ENCODE assay signal across 13 mouse cellular contexts in genomic region chr13:54324178-54324577, GRCm38 (mm10). TPM values are rescaled to one million over a fixed set of nuclear protein-coding genes. Genes with fewer than 3 reads are reported as not detected.
A peak's percentile ranks its signal among the peaks of the same experiment; 100 is the strongest.
DNase-seq lines count a peak whose midpoint lies in the region; ATAC-seq lines count a peak whose summit lies in the region.
"Had no signal": no experiment of that assay in that cellular context is flagged by ENCODE, and none has a peak within 500 bp of the region (broad histone marks: within the 10 kb centered on the region; RNA-seq: fewer than 3 reads in every experiment).

No protein-coding gene starts in this region.

- intact Hi-C loops in left cerebral cortex, postnatal 4 days (cut with DNase I) = no loop called here

- no peak overlapping the region for H3K4me2 ChIP-seq in midbrain, embryonic 15.5 days
- H3K4me2 ChIP-seq: heart, embryonic 13.5 days; limb, embryonic 15.5 days had no signal

- 70% methylated on average over 2 of the region's 2 CpGs for WGBS in embryonic facial prominence, embryonic 10.5 days
- 56% methylated on average over 2 of the region's 2 CpGs for WGBS in hindbrain, embryonic 10.5 days
- 14% methylated on average over 2 of the region's 2 CpGs for WGBS in midbrain, embryonic 15.5 days

- no peaks in the 10 kb centered on the region for H3K27me3 ChIP-seq in embryonic facial prominence, embryonic 10.5 days (replicated peaks; ENCODE audit: low read depth, poor library complexity, severe bottlenecking)
- no peaks in the 10 kb centered on the region for H3K27me3 ChIP-seq in hindbrain, embryonic 10.5 days (ENCODE audit: insufficient read depth, poor library complexity, severe bottlenecking)
- no peaks in the 10 kb centered on the region for H3K27me3 ChIP-seq in midbrain, embryonic 15.5 days (replicated peaks)
- H3K27me3 ChIP-seq: limb, embryonic 15.5 days had no signal

- no peak overlapping the region for H3K9ac ChIP-seq in midbrain, embryonic 15.5 days
- H3K9ac ChIP-seq: heart, embryonic 13.5 days; limb, embryonic 15.5 days had no signal

- H3K27ac ChIP-seq in embryonic facial prominence, embryonic 10.5 days (replicated peaks) = 0 out of 2 replicates have a peak overlapping the region, but pooled peaks have one; percentile 19
- H3K27ac ChIP-seq in hindbrain, embryonic 10.5 days = peak overlapping the region; percentile 72
- H3K27ac ChIP-seq in midbrain, embryonic 15.5 days = peak overlapping the region; percentile 46
- H3K27ac ChIP-seq: heart, embryonic 13.5 days; limb, embryonic 15.5 days; stomach, postnatal 0 days had no signal

- ATAC-seq in midbrain, embryonic 15.5 days (replicated peaks) = no peak
- ATAC-seq: intestine, embryonic 16.5 days had no signal

- no peak overlapping the region for H3K4me3 ChIP-seq in embryonic facial prominence, embryonic 10.5 days
- no peak overlapping the region for H3K4me3 ChIP-seq in hindbrain, embryonic 10.5 days
- no peak overlapping the region for H3K4me3 ChIP-seq in midbrain, embryonic 15.5 days
- H3K4me3 ChIP-seq: heart, embryonic 13.5 days; limb, embryonic 15.5 days had no signal

- no peaks in the 10 kb centered on the region for H3K36me3 ChIP-seq in embryonic facial prominence, embryonic 10.5 days (replicated peaks)
- no peaks in the 10 kb centered on the region for H3K36me3 ChIP-seq in hindbrain, embryonic 10.5 days
- H3K36me3 ChIP-seq in midbrain, embryonic 15.5 days (replicated peaks) = no peaks in the 10 kb centered on the region
- H3K36me3 ChIP-seq: heart, embryonic 13.5 days; limb, embryonic 15.5 days had no signal

- DNase-seq in left cerebral cortex, postnatal 4 days = peak; percentile 60
- no peak for DNase-seq in left cerebral cortex, adult 18-20 months (ENCODE audit: low spot score in 2 of 2)
- DNase-seq in embryonic facial prominence, embryonic 10.5 days (ENCODE audit: low spot score) = no peak
- no peak for DNase-seq in hindbrain, embryonic 10.5 days (ENCODE audit: low spot score)
- DNase-seq in gastrocnemius, postnatal 4 days (ENCODE audit: low spot score in 2 of 2) = no peak
- DNase-seq in MN1 (ENCODE audit: low spot score) = no peak
- no peak for DNase-seq in left cerebral cortex, adult 8-10 months (ENCODE audit: low spot score in 2 of 2)
- DNase-seq: lung, postnatal 10 days had no signal

- H3K4me1 ChIP-seq in embryonic facial prominence, embryonic 10.5 days = peaks cover 52% of the 10 kb centered on the region
- H3K4me1 ChIP-seq in hindbrain, embryonic 10.5 days (replicated peaks) = peaks cover 73% of the 10 kb centered on the region
- peaks cover 47% of the 10 kb centered on the region for H3K4me1 ChIP-seq in midbrain, embryonic 15.5 days

- H3K9me3 ChIP-seq in embryonic facial prominence, embryonic 10.5 days = no peaks in the 10 kb centered on the region
- H3K9me3 ChIP-seq in hindbrain, embryonic 10.5 days = no peaks in the 10 kb centered on the region
- H3K9me3 ChIP-seq in midbrain, embryonic 15.5 days = no peaks in the 10 kb centered on the region
- H3K9me3 ChIP-seq: heart, embryonic 13.5 days; limb, embryonic 15.5 days had no signal

RNA-seq across cellular contexts. Expression of gene Cplx2, which starts 47.0 kb away (rescaled TPM):
- 100 to 1,000 TPM; 451 to 461 TPM for total RNA-seq in left cerebral cortex, postnatal 4 days (2021)
- total RNA-seq in left cerebral cortex, adult 18-20 months (2021) = 100 to 1,000 TPM; 791 to 833 TPM
- polyA plus RNA-seq in embryonic facial prominence, embryonic 10.5 days (2016; fragmentation: Nextera tagmentation; extraction: Ambion mirVana) = 5.0 and 6.9 TPM in 2 replicates
- polyA plus RNA-seq in hindbrain, embryonic 10.5 days (2016; fragmentation: Nextera tagmentation; extraction: Ambion mirVana) = 6.7 and 10.2 TPM in 2 replicates
- polyA plus RNA-seq in midbrain, embryonic 15.5 days (2015; fragmentation: Nextera tagmentation; extraction: Ambion mirVana) = 31.1 and 32.8 TPM in 2 replicates
- total RNA-seq in gastrocnemius, postnatal 4 days (2021) = 10 to 100 TPM; 12.8 to 13.4 TPM
- total RNA-seq in left cerebral cortex, adult 8-10 months (2022) = 100 to 1,000 TPM; 781 to 858 (median 827) TPM

Comparison
In these comparisons a context has a peak if more than half of its experiments do, and no peak if none do; other contexts are left out.
1. H3K27ac ChIP-seq: peak in every context shown above with its lines; median percentile 72 in hindbrain, embryonic 10.5 days; 46 in midbrain, embryonic 15.5 days; 19 in embryonic facial prominence, embryonic 10.5 days.
2. RNA of gene Cplx2, which starts 47.0 kb away (total RNA-seq): 781 to 858 TPM in left cerebral cortex, adult 8-10 months, 791 to 833 TPM in left cerebral cortex, adult 18-20 months and 451 to 461 TPM in left cerebral cortex, postnatal 4 days; 12.8 to 13.4 TPM in gastrocnemius, postnatal 4 days; every median in the first group is over 10 times any median in the second.